In the genomic region with DNA sequence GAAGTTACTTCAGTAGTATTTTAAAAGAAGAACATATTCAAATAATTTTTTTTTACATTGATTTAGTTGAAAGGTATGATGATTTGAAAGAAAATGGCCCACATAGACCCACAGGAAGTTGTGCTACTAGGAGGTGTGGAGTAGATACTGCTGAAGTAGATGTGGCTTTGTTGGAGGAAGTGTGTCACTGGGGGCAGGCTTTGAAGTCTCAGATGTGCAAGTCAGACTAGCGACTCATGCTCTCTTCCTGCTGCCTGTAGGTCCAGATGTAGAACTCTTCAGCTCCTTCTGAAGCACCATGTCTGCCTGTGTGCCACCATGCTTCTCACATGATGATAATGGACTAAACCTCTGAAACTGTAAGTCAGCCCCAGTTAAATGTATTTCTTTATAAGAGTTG, we compare ENCODE assay signal across 15 mouse cellular contexts.
"Had no signal": no experiment of that assay in that cellular context is flagged by ENCODE, and none has a peak within 500 bp of the region (broad histone marks: within the 10 kb centered on the region; RNA-seq: fewer than 3 reads in every experiment).

No protein-coding gene starts in this region.

- H3K9me3 ChIP-seq: midbrain, embryonic 12.5 days; neural tube, embryonic 13.5 days; stomach, embryonic 15.5 days had no signal

- DNase-seq: lung, adult 18-20 months; lung, embryonic 14.5 days; lung, postnatal 10 days; lung, postnatal 4 days; midbrain, embryonic 14.5 days; right cerebral cortex, postnatal 14 days; thymus, adult 2 months; thymus, postnatal 25 days; thymus, postnatal 4 days had no signal

- H3K4me3 ChIP-seq: midbrain, embryonic 10.5 days; midbrain, embryonic 12.5 days; myocyte; neural tube, embryonic 13.5 days; stomach, embryonic 15.5 days had no signal

- H3K27me3 ChIP-seq: midbrain, embryonic 12.5 days; neural tube, embryonic 13.5 days; stomach, embryonic 15.5 days had no signal

- H3K27ac ChIP-seq: midbrain, embryonic 10.5 days; midbrain, embryonic 12.5 days; neural tube, embryonic 13.5 days; stomach, embryonic 15.5 days; stomach, postnatal 0 days had no signal

- H3K36me3 ChIP-seq: midbrain, embryonic 10.5 days; midbrain, embryonic 12.5 days; neural tube, embryonic 13.5 days; stomach, embryonic 15.5 days had no signal

- H3K4me1 ChIP-seq: midbrain, embryonic 12.5 days; neural tube, embryonic 13.5 days; stomach, embryonic 15.5 days had no signal

- H3K4me2 ChIP-seq: lung, embryonic 14.5 days; midbrain, embryonic 12.5 days; neural tube, embryonic 13.5 days; stomach, embryonic 15.5 days had no signal

- H3K9ac ChIP-seq: lung, embryonic 14.5 days; midbrain, embryonic 12.5 days; neural tube, embryonic 13.5 days; stomach, embryonic 15.5 days had no signal
